Mouse (Mus musculus): ENCODE results near the gene Reg3d. TPM values are rescaled to one million over a fixed set of nuclear protein-coding genes. Genes with fewer than 3 reads are reported as not detected.
"Not testable (repeated sequence)": the region's sequence is repeated elsewhere in the genome, so short reads cannot be mapped to it uniquely, and the experiment has no call there.

The Reg3d gene
- not detected in 2 replicates for polyA plus RNA-seq (2016; fragmentation: Nextera tagmentation; extraction: Ambion mirVana)

GRCm38 (mm10) chr6:78378765-78379164 lies at the start of gene Reg3d:
Reg3d (minus strand) TSS chr6:78378865.
- Histone ChIP-seq H3K36me3 (replicated peaks) (no peaks in the 10 kb centered on the region), H3K9ac (no peak within 1 kb of the TSS), H3K27ac (no peak within 1 kb of the TSS), H3K27me3 (no peaks in the 10 kb centered on the region), H3K4me3 (replicated peaks) (no peak within 1 kb of the TSS), H3K4me2 (no peak within 1 kb of the TSS), H3K4me1 (no peaks in the 10 kb centered on the region), H3K9me3 (no peaks in the 10 kb centered on the region)
- ATAC-seq (ENCODE audit: low FRiP score): no peak
- WGBS: 84% methylated on average over 2 of the region's 2 CpGs

GRCm38 (mm10) chr6:78425497-78425896 lies 46.8 kb upstream of the Reg3d start:
- Histone ChIP-seq H3K4me1 (no peaks in the 10 kb centered on the region), H3K4me3 (replicated peaks) (no peak overlapping the region), H3K9me3 (no peaks in the 10 kb centered on the region), H3K27me3 (no peaks in the 10 kb centered on the region), H3K9ac (no peak overlapping the region), H3K36me3 (replicated peaks) (no peaks in the 10 kb centered on the region), H3K4me2 (no peak overlapping the region), H3K27ac (no peak overlapping the region)
- no peak for ATAC-seq (ENCODE audit: low FRiP score)
- 93% methylated on average over 3 of the region's 3 CpGs for WGBS

- H3K27ac ChIP-seq; H3K4me3 ChIP-seq (replicated peaks); H3K4me1 ChIP-seq; H3K36me3 ChIP-seq (replicated peaks); H3K4me2 ChIP-seq; H3K9me3 ChIP-seq; ATAC-seq (ENCODE audit: low FRiP score); H3K27me3 ChIP-seq; H3K9ac ChIP-seq: not testable (repeated sequence)
Observed at GRCm38 (mm10) chr6:78422411-78422810, 43.7 kb upstream of the Reg3d start, which contains the start of gene Reg1. Reg1 (plus strand) TSS chr6:78422711.

- not testable (repeated sequence) for H3K4me1 ChIP-seq; H3K9me3 ChIP-seq; H3K27me3 ChIP-seq; H3K4me3 ChIP-seq (replicated peaks); H3K4me2 ChIP-seq; ATAC-seq (ENCODE audit: low FRiP score); H3K36me3 ChIP-seq (replicated peaks); H3K9ac ChIP-seq; H3K27ac ChIP-seq
- WGBS: 93% methylated on average over 4 of the region's 17 CpGs
Observed at GRCm38 (mm10) chr6:78395323-78395722, 16.7 kb upstream of the Reg3d start, which contains the start of gene Reg2. Reg2 (plus strand) TSS chr6:78395623.

GRCm38 (mm10) chr6:78385609-78386008 lies 6.9 kb upstream of the Reg3d start:
- 76% methylated on average over 3 of the region's 3 CpGs for WGBS
- Histone ChIP-seq H3K9me3 (no peaks in the 10 kb centered on the region), H3K36me3 (replicated peaks) (no peaks in the 10 kb centered on the region), H3K4me2 (no peak overlapping the region), H3K27ac (no peak overlapping the region), H3K27me3 (no peaks in the 10 kb centered on the region), H3K9ac (no peak overlapping the region), H3K4me3 (replicated peaks) (no peak overlapping the region), H3K4me1 (no peaks in the 10 kb centered on the region)
- 0 out of 2 replicates have a peak, but pooled peaks have one; percentile 11 for ATAC-seq (ENCODE audit: low FRiP score)

- Histone ChIP-seq H3K27ac (no peak within 1 kb of the TSS), H3K9ac (no peak within 1 kb of the TSS), H3K4me2 (no peak within 1 kb of the TSS), H3K4me3 (replicated peaks) (no peak within 1 kb of the TSS), H3K9me3 (no peaks in the 10 kb centered on the region), H3K27me3 (no peaks in the 10 kb centered on the region), H3K4me1 (no peaks in the 10 kb centered on the region), H3K36me3 (replicated peaks) (no peaks in the 10 kb centered on the region)
- ATAC-seq (ENCODE audit: low FRiP score): no peak
Observed at GRCm38 (mm10) chr6:78380409-78380808, 1.7 kb upstream of the Reg3d start, which contains the start of gene Reg3a. Reg3a (plus strand) TSS chr6:78380709.

- ATAC-seq (ENCODE audit: low FRiP score): no peak
- H3K4me3 ChIP-seq (replicated peaks): no peak within 1 kb of the TSS
Observed at GRCm38 (mm10) chr6:78370357-78370756, 8.3 kb downstream of the Reg3d start, which contains the start of gene Reg3b. Reg3b (plus strand) TSS chr6:78370657.

GRCm38 (mm10) chr6:78361971-78362563 lies 16.6 kb downstream of the Reg3d start:
- no peaks in the 10 kb centered on the region for H3K27me3 ChIP-seq
- H3K4me1 ChIP-seq: no peaks in the 10 kb centered on the region
- H3K4me3 ChIP-seq (replicated peaks): no peak overlapping the region
- H3K4me2 ChIP-seq: no peak overlapping the region
- no peak for ATAC-seq (ENCODE audit: low FRiP score)
- H3K36me3 ChIP-seq (replicated peaks): no peaks in the 10 kb centered on the region
- no peak overlapping the region for H3K9ac ChIP-seq
- no peak overlapping the region for H3K27ac ChIP-seq
- no peaks in the 10 kb centered on the region for H3K9me3 ChIP-seq
- 74% methylated on average over 2 of the region's 2 CpGs for WGBS

More at GRCm38 (mm10) chr6:78370357-78370756, 8.3 kb downstream of the Reg3d start, which contains the start of gene Reg3b:
- Histone ChIP-seq H3K9ac (no peak within 1 kb of the TSS), H3K9me3 (no peaks in the 10 kb centered on the region), H3K4me2 (no peak within 1 kb of the TSS), H3K27ac (no peak within 1 kb of the TSS), H3K4me1 (no peaks in the 10 kb centered on the region), H3K27me3 (no peaks in the 10 kb centered on the region), H3K36me3 (replicated peaks) (no peaks in the 10 kb centered on the region)
- 94% methylated on average over 2 of the region's 2 CpGs for WGBS

GRCm38 (mm10) chr6:78341689-78342088 lies 37.0 kb downstream of the Reg3d start:
- ATAC-seq (ENCODE audit: low FRiP score): no peak
- WGBS: 86% methylated on average over 2 of the region's 2 CpGs
- Histone ChIP-seq H3K4me2 (no peak overlapping the region), H3K4me1 (no peaks in the 10 kb centered on the region), H3K9ac (no peak overlapping the region), H3K36me3 (replicated peaks) (no peaks in the 10 kb centered on the region), H3K27ac (no peak overlapping the region), H3K9me3 (no peaks in the 10 kb centered on the region), H3K27me3 (no peaks in the 10 kb centered on the region), H3K4me3 (replicated peaks) (no peak overlapping the region)

- no peak overlapping the region for H3K4me3 ChIP-seq (replicated peaks)
- no peak overlapping the region for H3K4me2 ChIP-seq
- no peak for ATAC-seq (ENCODE audit: low FRiP score)
- no peaks in the 10 kb centered on the region for H3K4me1 ChIP-seq
- H3K36me3 ChIP-seq (replicated peaks): no peaks in the 10 kb centered on the region
- no peaks in the 10 kb centered on the region for H3K27me3 ChIP-seq
- H3K27ac ChIP-seq: no peak overlapping the region
- H3K9me3 ChIP-seq: no peaks in the 10 kb centered on the region
- H3K9ac ChIP-seq: no peak overlapping the region
Observed at GRCm38 (mm10) chr6:78340296-78340695, 38.4 kb downstream of the Reg3d start.

GRCm38 (mm10) chr6:78331919-78332569 lies 46.6 kb downstream of the Reg3d start:
- 37% methylated on average over 7 of the region's 7 CpGs for WGBS
- peaks cover 4% of the 10 kb centered on the region; the same call in 1 of the 2 replicates for H3K4me1 ChIP-seq
- peak; percentile 37; the same call in 1 of the 2 replicates for ATAC-seq (ENCODE audit: low FRiP score)
- no peaks in the 10 kb centered on the region for H3K9me3 ChIP-seq
- H3K4me2 ChIP-seq: no peak overlapping the region
- H3K36me3 ChIP-seq (replicated peaks): no peaks in the 10 kb centered on the region
- no peak overlapping the region for H3K4me3 ChIP-seq (replicated peaks)
- H3K27me3 ChIP-seq: no peaks in the 10 kb centered on the region
- H3K9ac ChIP-seq: no peak overlapping the region
- H3K27ac ChIP-seq: no peak overlapping the region

- peaks cover 4% of the 10 kb centered on the region; the same call in 1 of the 2 replicates for H3K4me1 ChIP-seq
- no peak overlapping the region for H3K9ac ChIP-seq
- no peaks in the 10 kb centered on the region for H3K27me3 ChIP-seq
- no peak overlapping the region for H3K4me3 ChIP-seq (replicated peaks)
- H3K36me3 ChIP-seq (replicated peaks): no peaks in the 10 kb centered on the region
- 51% methylated on average over 2 of the region's 2 CpGs for WGBS
- H3K9me3 ChIP-seq: no peaks in the 10 kb centered on the region
- H3K4me2 ChIP-seq: no peak overlapping the region
- no peak overlapping the region for H3K27ac ChIP-seq
- peak; percentile 25; the same call in 1 of the 2 replicates for ATAC-seq (ENCODE audit: low FRiP score)
Observed at GRCm38 (mm10) chr6:78329166-78329565, 49.5 kb downstream of the Reg3d start.

GRCm38 (mm10) chr6:78327798-78328197 lies 50.9 kb downstream of the Reg3d start:
- Histone ChIP-seq H3K9ac (no peak overlapping the region), H3K4me3 (replicated peaks) (no peak overlapping the region), H3K27ac (no peak overlapping the region), H3K36me3 (replicated peaks) (no peaks in the 10 kb centered on the region), H3K9me3 (no peaks in the 10 kb centered on the region), H3K27me3 (no peaks in the 10 kb centered on the region), H3K4me2 (no peak overlapping the region), H3K4me1 (peaks cover 4% of the 10 kb centered on the region; the same call in 1 of the 2 replicates)
- no peak for ATAC-seq (ENCODE audit: low FRiP score)

Measured in forebrain, embryonic 12.5 days (tissue).